Mouse (Mus musculus) embryonic facial prominence, embryonic 10.5 days (tissue): ENCODE data around the gene Ldlrad3. TPM values are rescaled to one million over a fixed set of nuclear protein-coding genes. Genes with fewer than 3 reads are reported as not detected.

Experiments used
- DNase-seq: peaks from one replicate; pipeline ENCODE4 v3.0.0-alpha.2; 2017; ENCODE audit warnings: low spot score
- H3K27ac ChIP-seq: fragments of 300-500 bp; sonication (generic); replicated peaks from 2 replicates; pipeline ENCODE4 v1.5.1; 2016; ENCODE audit warnings: mild to moderate bottlenecking
- H3K27me3 ChIP-seq: fragments of 300-500 bp; sonication (generic); replicated peaks from 2 replicates; pipeline ENCODE4 v1.6.1; 2016; ENCODE audit warnings: low read depth, mild to moderate bottlenecking; ENCODE audit not compliant: poor library complexity, severe bottlenecking
- H3K36me3 ChIP-seq: fragments of 300-500 bp; sonication (generic); replicated peaks from 2 replicates; pipeline ENCODE4 v1.6.1; 2016; ENCODE audit warnings: mild to moderate bottlenecking, moderate library complexity
- H3K4me1 ChIP-seq: fragments of 300-500 bp; sonication (generic); 2 replicates; pipeline ENCODE4 v1.6.1; 2016
- H3K4me3 ChIP-seq: fragments of 300-500 bp; sonication (generic); 2 replicates; pipeline ENCODE4 v1.5.1; 2016; ENCODE audit warnings: mild to moderate bottlenecking, moderate library complexity
- H3K9me3 ChIP-seq: fragments of 300-500 bp; sonication (generic); 2 replicates; pipeline ENCODE4 v1.6.1; 2016; ENCODE audit warnings: mild to moderate bottlenecking
- WGBS: fragments of 180-500 bp; shearing (Covaris S2); methylation state at CpG from one replicate; pipeline ENCODE4 v1.1.7; 2016; 5-methylcytosine and 5-hydroxymethylcytosine counted together
- polyA plus RNA-seq: library from polyadenylated mRNA; unstranded; fragments of >200 nt; fragmentation: Nextera tagmentation; extraction: Ambion mirVana; gene quantifications from 2 replicates; pipeline ENCODE4 v1.2.1, GENCODE M21; 2016

The Ldlrad3 gene
- polyA plus RNA-seq, 1 experiment from 2014 or later, result 56.5 TPM

DNA sequence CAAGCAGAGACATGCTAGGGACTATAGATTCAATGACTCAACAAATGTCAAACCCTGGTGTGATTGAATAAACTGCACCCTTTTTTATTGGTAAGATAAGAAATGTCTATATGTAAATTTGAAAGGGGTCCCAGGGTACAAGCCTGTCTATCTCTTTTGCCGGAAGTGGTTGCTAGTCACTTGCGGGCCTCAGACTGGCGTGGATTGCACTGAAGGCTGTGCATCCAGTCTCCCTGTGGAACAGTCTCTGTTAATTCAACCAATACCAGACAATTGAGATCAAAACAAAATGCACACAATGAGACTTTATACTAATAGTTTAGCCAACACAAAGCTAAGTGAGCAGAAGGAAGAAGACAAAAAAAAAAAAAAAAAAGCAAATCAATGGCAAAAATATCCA is 261.0 kb downstream of the Ldlrad3 start:
- Histone ChIP-seq H3K9me3 (no peaks in the 10 kb centered on the region), H3K27ac (no peak overlapping the region), H3K27me3 (no peaks in the 10 kb centered on the region), H3K4me3 (no peak overlapping the region), H3K36me3 (no peaks in the 10 kb centered on the region), H3K4me1 (peaks cover 3% of the 10 kb centered on the region; the same call in 1 of the 2 replicates)
- 88% methylated on average over 3 of the region's 3 CpGs for WGBS
- DNase-seq, result no peak

DNA sequence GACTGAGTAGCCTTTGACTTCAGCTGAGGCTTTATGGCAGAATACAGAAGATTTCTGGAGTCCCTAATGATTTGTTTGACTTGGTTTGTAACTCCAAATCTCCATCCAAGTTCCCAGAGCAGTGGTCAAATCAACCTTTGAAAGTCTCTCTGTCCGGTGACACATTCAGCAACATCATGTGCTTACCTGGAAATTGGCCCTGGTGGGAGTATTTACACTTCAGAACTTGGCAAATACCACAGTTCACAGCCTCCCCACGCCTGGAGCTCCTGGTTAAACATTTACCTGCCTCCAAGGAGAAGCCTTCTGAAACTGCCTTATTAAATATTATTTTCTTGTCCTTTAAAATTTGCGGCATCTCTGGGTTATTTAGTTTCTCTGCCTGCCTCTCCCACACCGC is 263.0 kb downstream of the Ldlrad3 start:
- Histone ChIP-seq H3K9me3 (no peaks in the 10 kb centered on the region), H3K4me3 (no peak overlapping the region), H3K27ac (no peak overlapping the region), H3K27me3 (no peaks in the 10 kb centered on the region), H3K4me1 (peaks cover 7% of the 10 kb centered on the region), H3K36me3 (no peaks in the 10 kb centered on the region)
- no peak for DNase-seq
- WGBS, result 86% methylated on average over 4 of the region's 4 CpGs

DNA sequence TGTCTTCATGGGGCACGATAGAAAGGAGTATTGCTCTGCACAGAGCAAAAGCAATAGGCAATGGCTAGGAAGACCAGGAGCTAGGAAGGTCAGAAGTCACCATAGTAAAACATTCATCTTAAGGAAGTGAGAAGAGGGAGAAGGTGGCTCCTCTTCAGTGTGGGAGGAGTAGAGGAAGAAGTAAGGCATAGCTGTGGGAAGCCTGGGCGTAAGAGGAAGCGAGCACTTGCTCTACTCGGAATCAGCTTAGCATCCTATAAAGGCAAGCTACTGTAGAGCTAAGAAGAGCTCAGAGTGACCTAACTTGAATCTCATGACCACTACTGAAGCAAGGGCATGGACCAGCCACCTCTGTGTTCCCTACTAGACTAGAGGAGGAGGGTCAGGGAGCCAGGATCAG is 263.9 kb downstream of the Ldlrad3 start:
- H3K4me3 ChIP-seq, result no peak overlapping the region
- H3K27ac ChIP-seq, result no peak overlapping the region
- H3K36me3 ChIP-seq, result no peaks in the 10 kb centered on the region
- H3K9me3 ChIP-seq, result no peaks in the 10 kb centered on the region
- DNase-seq, result no peak
- H3K4me1 ChIP-seq, result peaks cover 7% of the 10 kb centered on the region
- 96% methylated on average over 4 of the region's 4 CpGs for WGBS
- no peaks in the 10 kb centered on the region for H3K27me3 ChIP-seq

DNA sequence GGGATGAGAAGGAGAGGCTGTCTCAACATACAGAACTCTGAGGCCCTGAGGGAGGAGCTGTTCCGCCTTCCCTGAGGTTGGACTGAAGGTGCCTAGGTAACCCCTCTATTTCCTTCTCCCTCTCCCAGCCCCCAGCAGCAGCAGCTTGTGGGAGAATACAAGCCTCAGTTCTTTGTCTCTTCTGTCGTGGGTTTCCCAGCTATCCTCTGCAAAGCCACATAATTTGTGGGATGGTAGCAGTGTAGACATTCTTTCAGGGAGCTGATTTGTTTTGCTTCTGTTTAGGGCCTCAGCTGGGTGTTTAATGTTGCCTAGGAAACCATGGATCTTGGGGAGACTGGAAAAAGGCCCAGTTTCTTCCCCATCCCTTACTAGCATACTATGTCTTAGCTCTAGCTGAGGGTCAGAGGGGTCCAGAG is 266.0 kb downstream of the Ldlrad3 start:
- Histone ChIP-seq H3K27ac (no peak overlapping the region), H3K27me3 (no peaks in the 10 kb centered on the region)
- 50% methylated on average over 2 of the region's 2 CpGs for WGBS

DNA sequence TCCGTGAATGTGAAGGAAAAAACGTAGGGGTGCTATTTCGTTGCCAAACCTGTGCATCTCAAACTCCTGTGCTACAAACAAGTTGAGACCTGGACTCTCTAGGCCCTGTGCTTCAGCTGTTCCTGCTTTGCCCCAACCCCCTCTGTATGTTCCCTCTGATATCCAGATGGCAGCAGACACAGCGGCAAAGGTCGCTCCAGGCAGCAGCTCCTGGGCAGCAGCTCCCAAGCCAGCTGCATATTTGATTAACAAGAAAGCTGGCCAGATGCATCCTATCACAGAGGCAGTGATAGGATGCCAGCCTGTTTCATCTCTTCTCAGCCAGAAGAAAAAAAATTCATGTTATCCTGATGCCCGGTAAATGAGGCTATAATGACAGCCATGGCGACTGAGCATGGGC is 267.7 kb downstream of the Ldlrad3 start:
- Histone ChIP-seq H3K4me3 (no peak overlapping the region), H3K4me1 (peaks cover 7% of the 10 kb centered on the region), H3K27me3 (no peaks in the 10 kb centered on the region), H3K36me3 (no peaks in the 10 kb centered on the region), H3K9me3 (no peaks in the 10 kb centered on the region; the same call in 1 of the 2 replicates), H3K27ac (no peak overlapping the region)
- 85% methylated on average over 7 of the region's 7 CpGs for WGBS
- DNase-seq, result peak; percentile 16

More for the DNA sequence above, 266.0 kb downstream of the Ldlrad3 start:
- Histone ChIP-seq H3K4me3 (no peak overlapping the region), H3K4me1 (peaks cover 7% of the 10 kb centered on the region), H3K9me3 (no peaks in the 10 kb centered on the region; the same call in 1 of the 2 replicates), H3K36me3 (no peaks in the 10 kb centered on the region)
- no peak for DNase-seq

DNA sequence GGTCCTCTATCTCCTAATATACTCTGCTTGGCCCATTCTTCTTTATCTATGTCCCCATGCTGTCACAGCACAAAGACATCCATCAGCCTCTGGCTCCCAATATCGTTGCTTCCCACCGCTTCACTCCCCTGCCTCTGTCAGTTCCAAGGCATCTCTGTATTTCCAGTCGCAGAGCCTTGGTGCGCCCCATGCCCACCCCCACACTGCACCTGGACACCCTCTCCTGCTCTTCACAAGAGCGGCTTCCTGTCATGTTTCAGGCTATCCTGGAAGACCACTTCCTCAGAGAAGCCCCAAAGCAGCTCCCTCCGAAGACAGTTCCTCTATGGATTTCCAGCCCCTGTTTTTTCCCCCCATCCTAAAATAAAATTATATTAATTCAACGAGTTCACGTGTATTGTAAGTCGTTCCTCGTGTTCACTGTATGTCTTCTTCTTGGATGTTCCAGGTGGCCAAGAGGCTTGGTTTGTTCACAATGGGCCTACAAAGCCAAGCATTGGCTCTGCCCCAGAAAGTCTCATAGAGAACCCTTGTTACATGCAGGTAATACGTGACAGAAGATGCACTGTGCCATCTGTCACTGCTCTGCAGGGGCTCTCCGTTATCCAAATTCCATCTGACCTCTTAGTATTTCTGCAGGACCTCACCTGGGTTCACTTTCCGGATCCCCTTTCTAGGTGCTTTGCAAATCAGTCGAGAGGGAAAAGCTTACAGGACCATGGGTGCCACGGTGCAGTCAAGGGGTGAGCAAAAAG is 276.7 kb downstream of the Ldlrad3 start:
- H3K27me3 ChIP-seq, result no peaks in the 10 kb centered on the region
- H3K4me1 ChIP-seq, result peaks cover 15% of the 10 kb centered on the region
- WGBS, result 88% methylated on average over 15 of the region's 15 CpGs
- H3K27ac ChIP-seq, result no peak overlapping the region
- DNase-seq, result no peak
- H3K9me3 ChIP-seq, result no peaks in the 10 kb centered on the region
- no peak overlapping the region for H3K4me3 ChIP-seq
- H3K36me3 ChIP-seq, result 0 out of 2 replicates have a peak, but pooled peaks cover 5% of the 10 kb centered on the region

DNA sequence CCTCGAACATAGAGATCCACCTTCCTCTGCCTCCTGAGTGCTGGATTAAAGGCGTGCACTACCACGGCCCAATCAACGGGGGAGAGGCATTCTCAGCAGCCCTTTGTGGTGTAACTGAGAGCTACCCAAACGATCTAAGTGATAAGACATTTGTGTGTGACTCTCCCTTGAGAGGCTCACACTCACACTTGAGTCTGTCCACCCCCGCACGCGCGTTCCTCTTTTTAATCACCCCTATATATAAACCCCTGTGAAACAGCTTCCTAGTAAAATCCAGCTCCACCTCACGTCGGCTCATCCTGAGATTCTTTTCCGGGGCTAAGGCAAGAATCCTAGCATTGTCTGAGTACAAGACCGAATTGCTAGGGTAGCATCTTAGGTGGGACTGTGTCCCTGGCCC is 277.4 kb downstream of the Ldlrad3 start:
- H3K4me3 ChIP-seq, result no peak overlapping the region
- peaks cover 15% of the 10 kb centered on the region for H3K4me1 ChIP-seq
- DNase-seq, result no peak
- H3K27me3 ChIP-seq, result no peaks in the 10 kb centered on the region
- no peaks in the 10 kb centered on the region for H3K9me3 ChIP-seq
- WGBS, result 80% methylated on average over 13 of the region's 13 CpGs
- no peak overlapping the region for H3K27ac ChIP-seq
- 0 out of 2 replicates have a peak, but pooled peaks cover 5% of the 10 kb centered on the region for H3K36me3 ChIP-seq

DNA sequence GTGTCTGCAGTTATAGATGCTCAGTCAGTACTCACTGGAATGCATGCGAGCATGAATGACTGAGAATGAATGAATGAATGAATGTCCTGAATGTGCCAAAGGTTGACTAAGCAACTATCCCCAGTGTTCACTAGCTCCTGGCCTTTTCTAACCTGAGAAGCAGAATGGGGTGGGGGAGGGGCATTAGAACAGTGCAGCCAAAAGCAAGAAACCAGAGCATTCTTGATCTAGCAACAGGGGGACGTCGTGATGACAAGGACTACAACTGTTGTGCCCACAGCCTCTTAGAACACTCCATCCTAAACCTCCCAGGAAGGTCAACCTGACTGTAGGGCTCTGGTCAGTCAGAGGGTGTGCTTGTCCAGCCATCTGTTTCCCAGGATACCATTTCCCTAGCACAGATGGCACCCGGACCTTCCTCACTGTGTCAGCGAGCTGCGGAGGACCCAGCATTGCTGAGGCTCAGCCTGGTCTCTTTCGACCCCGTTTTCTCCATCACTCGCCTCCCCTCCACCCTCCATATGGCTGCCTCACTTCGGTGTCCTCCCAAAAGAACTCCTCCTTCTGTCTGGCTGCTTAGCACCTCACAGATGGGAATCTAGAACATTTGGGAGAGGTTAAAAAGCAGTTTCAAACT is 278.7 kb downstream of the Ldlrad3 start:
- DNase-seq, result peak; percentile 14
- 75% methylated on average over 10 of the region's 10 CpGs for WGBS
- peaks cover 15% of the 10 kb centered on the region for H3K4me1 ChIP-seq
- no peak overlapping the region for H3K27ac ChIP-seq
- 0 out of 2 replicates have a peak, but pooled peaks cover 5% of the 10 kb centered on the region for H3K36me3 ChIP-seq
- no peaks in the 10 kb centered on the region for H3K27me3 ChIP-seq
- H3K9me3 ChIP-seq, result no peaks in the 10 kb centered on the region
- H3K4me3 ChIP-seq, result no peak overlapping the region

DNA sequence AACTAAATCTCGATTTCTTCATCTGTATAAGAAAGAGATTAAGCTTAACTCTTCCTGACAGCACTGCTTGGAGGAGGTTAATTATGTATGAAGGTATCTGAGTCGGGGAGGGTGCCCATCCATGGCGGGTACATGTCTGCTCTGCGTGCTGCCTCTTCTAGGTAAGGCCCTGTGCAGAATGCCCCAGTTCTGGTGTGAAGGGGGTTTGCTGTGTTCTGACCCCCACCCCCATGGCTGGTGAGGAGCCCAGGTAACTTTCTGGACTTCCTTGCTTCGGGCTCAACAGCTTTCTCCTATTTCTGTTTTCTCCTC is 279.9 kb downstream of the Ldlrad3 start:
- peak overlapping the region; percentile 75; the same call in 1 of the 2 replicates for H3K27ac ChIP-seq
- WGBS, result 69% methylated on average over 5 of the region's 5 CpGs
- H3K9me3 ChIP-seq, result no peaks in the 10 kb centered on the region
- H3K4me3 ChIP-seq, result no peak overlapping the region
- no peaks in the 10 kb centered on the region for H3K27me3 ChIP-seq
- peak; percentile 9 for DNase-seq
- H3K36me3 ChIP-seq, result peaks cover 14% of the 10 kb centered on the region
- H3K4me1 ChIP-seq, result peaks cover 15% of the 10 kb centered on the region

DNA sequence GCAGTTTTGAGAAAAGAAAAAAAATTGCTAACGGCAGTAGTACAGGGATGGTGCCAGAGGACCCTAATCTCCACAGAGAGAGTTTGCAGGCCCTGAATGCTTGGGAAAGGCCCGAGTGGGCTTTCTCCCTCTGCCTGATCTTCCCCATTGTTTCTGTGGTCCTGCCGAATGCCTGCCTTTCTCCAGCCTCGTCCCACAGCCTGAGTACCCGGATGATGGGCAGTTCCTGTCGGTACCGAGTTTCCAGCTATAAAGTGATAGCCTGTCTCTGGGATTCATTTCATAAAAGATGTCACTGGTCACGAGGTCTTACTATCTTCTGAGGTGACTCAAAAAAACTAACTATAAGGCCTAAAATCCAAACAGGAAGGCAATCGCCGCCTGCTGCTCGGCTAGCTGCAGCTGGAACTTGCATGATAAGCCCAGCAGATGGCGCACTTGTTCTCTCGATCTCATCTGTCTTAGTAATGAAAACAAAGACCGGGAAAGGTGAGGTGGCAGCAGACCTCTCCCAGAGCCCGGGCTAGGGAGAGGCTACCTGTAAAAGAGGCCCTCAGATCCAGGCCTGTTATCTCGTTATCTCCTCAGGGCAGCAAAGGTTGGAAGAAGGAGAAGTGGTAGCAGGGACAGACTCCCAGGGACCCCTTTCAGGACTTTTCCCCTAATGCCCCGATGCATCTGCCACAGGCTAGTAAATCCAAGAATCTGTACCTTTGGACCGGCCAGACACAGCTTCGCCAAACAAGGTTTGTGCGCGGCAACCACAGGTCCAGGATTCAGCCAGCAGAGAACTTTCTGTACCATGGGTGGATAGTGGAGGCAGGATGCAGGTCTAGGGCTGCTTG is 280.4 kb downstream of the Ldlrad3 start:
- peak overlapping the region; percentile 30; the same call in 1 of the 2 replicates for H3K4me3 ChIP-seq
- no peaks in the 10 kb centered on the region for H3K27me3 ChIP-seq
- H3K27ac ChIP-seq, result peak overlapping the region; percentile 75
- WGBS, result 26% methylated on average over 21 of the region's 21 CpGs
- H3K9me3 ChIP-seq, result no peaks in the 10 kb centered on the region
- peaks cover 15% of the 10 kb centered on the region for H3K4me1 ChIP-seq
- DNase-seq, result peak; percentile 86
- H3K36me3 ChIP-seq, result peaks cover 19% of the 10 kb centered on the region

DNA sequence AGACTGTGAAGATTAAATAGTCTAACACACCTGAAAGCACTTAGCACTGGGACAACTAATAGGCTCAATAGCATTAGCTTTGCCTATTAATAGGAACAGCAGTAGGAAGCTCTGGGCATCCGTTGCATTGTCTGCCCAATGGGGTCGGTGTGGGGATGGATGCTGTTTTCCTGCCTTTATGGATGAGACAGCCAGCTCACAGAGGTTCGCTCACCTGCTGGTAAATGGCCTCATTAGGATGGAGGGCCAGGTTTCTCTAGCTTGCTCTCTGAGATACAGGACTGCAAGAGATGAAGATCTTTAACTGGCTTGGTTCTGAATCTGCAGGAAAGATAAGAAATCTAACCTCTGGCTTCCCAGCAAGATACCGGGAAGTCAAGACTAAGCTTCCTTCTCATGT is 284.0 kb downstream of the Ldlrad3 start:
- Histone ChIP-seq H3K27me3 (no peaks in the 10 kb centered on the region), H3K27ac (no peak overlapping the region), H3K9me3 (no peaks in the 10 kb centered on the region), H3K4me1 (peaks cover 11% of the 10 kb centered on the region), H3K36me3 (peaks cover 25% of the 10 kb centered on the region), H3K4me3 (no peak overlapping the region)
- 81% methylated on average over 4 of the region's 4 CpGs for WGBS
- DNase-seq, result no peak
